Mouse (Mus musculus) forebrain, embryonic 11.5 days (tissue): ENCODE data around the gene Cant1. TPM values are rescaled to one million over a fixed set of nuclear protein-coding genes. Genes with fewer than 3 reads are reported as not detected.

Experiments used
- ATAC-seq: fragments of 200-750 bp; cut with Nextera tagmentation; replicated peaks from 2 replicates; pipeline ENCODE4 v1.8.0; 2017; ENCODE audit warnings: moderate TSS enrichment; ENCODE audit not compliant: low FRiP score
- DNase-seq: peaks from one replicate; pipeline ENCODE4 v3.0.0-alpha.2; 2017; ENCODE audit warnings: low spot score
- H3K27ac ChIP-seq: fragments of 300-500 bp; sonication (generic); 2 replicates; pipeline ENCODE4 v1.5.1; 2014; ENCODE audit warnings: low read depth, low read length
- H3K27me3 ChIP-seq: fragments of 300-500 bp; sonication (generic); 2 replicates; pipeline ENCODE4 v1.6.1; 2014; ENCODE audit warnings: mild to moderate bottlenecking, low read length, mixed read lengths; ENCODE audit not compliant: control insufficient read depth, insufficient read depth
- H3K36me3 ChIP-seq: fragments of 300-500 bp; sonication (generic); 2 replicates; pipeline ENCODE4 v1.6.1; 2014; ENCODE audit warnings: mild to moderate bottlenecking, low read length, moderate library complexity, mixed read lengths; ENCODE audit not compliant: control insufficient read depth, insufficient read depth
- H3K4me1 ChIP-seq: fragments of 300-500 bp; sonication (generic); replicated peaks from 2 replicates; pipeline ENCODE4 v1.6.1; 2014; ENCODE audit warnings: low read length, mixed read lengths; ENCODE audit not compliant: control insufficient read depth, insufficient read depth
- H3K4me2 ChIP-seq: fragments of 300-500 bp; sonication (generic); 2 replicates; pipeline ENCODE4 v1.6.1; 2014; ENCODE audit warnings: low read depth, mild to moderate bottlenecking, low read length, moderate library complexity, mixed read lengths; ENCODE audit not compliant: severe bottlenecking
- H3K4me3 ChIP-seq: fragments of 300-500 bp; sonication (generic); 2 replicates; pipeline ENCODE4 v1.5.1; 2014; ENCODE audit warnings: low read depth, low read length
- H3K9ac ChIP-seq: fragments of 300-500 bp; sonication (generic); 2 replicates; pipeline ENCODE4 v1.6.1; 2014; ENCODE audit warnings: low read length
- H3K9me3 ChIP-seq: fragments of 300-500 bp; sonication (generic); 2 replicates; pipeline ENCODE4 v1.6.1; 2016; ENCODE audit warnings: low read length, mixed read lengths; ENCODE audit not compliant: control insufficient read depth
- WGBS: fragments of 180-500 bp; shearing (Covaris S2); extraction: QIAGEN DNeasy Blood & Tissue Kit; methylation state at CpG from one replicate; pipeline ENCODE4 v1.1.7; 2014; 5-methylcytosine and 5-hydroxymethylcytosine counted together
- polyA plus RNA-seq: library from polyadenylated mRNA; unstranded; fragments of >200 nt; fragmentation: Nextera tagmentation; extraction: Ambion mirVana; gene quantifications from 2 replicates; pipeline ENCODE4 v1.2.1, GENCODE M21; 2014

The Cant1 gene
- polyA plus RNA-seq, 1 experiment from 2014 or later = 25.4 TPM

GRCm38 (mm10) chr11:118452955-118453354 is 34.1 kb upstream of the Cant1 start:
- Histone ChIP-seq H3K4me2 (no peak overlapping the region), H3K4me1 (no peaks in the 10 kb centered on the region), H3K27me3 (no peaks in the 10 kb centered on the region), H3K36me3 (no peaks in the 10 kb centered on the region), H3K4me3 (no peak overlapping the region), H3K9me3 (no peaks in the 10 kb centered on the region), H3K27ac (no peak overlapping the region), H3K9ac (no peak overlapping the region)
- DNase-seq (no peak), ATAC-seq (no peak)
- 56% methylated on average over 2 of the region's 2 CpGs for WGBS

- whole genome bisulfite sequencing = 87% methylated on average over 6 of the region's 6 CpGs
- H3K4me2 ChIP-seq = no peak overlapping the region
These were observed 32.3 kb upstream of the Cant1 start for GRCm38 (mm10) chr11:118451211-118451610.

GRCm38 (mm10) chr11:118448385-118448784 is 29.5 kb upstream of the Cant1 start:
- no peak overlapping the region for H3K9ac ChIP-seq
- no peaks in the 10 kb centered on the region for H3K9me3 ChIP-seq
- no peaks in the 10 kb centered on the region for H3K4me1 ChIP-seq
- no peak overlapping the region for H3K27ac ChIP-seq
- no peak overlapping the region for H3K4me2 ChIP-seq
- WGBS = 93% methylated on average over 8 of the region's 8 CpGs
- ATAC-seq = no peak
- no peaks in the 10 kb centered on the region; the same call in 1 of the 2 replicates for H3K27me3 ChIP-seq
- H3K4me3 ChIP-seq = no peak overlapping the region
- DNase-seq = no peak
- H3K36me3 ChIP-seq = no peaks in the 10 kb centered on the region

More at GRCm38 (mm10) chr11:118451211-118451610, 32.3 kb upstream of the Cant1 start:
- ATAC-seq (no peak), DNase-seq (no peak)
- H3K27ac ChIP-seq = no peak overlapping the region
- no peaks in the 10 kb centered on the region for H3K9me3 ChIP-seq
- H3K9ac ChIP-seq = no peak overlapping the region
- H3K36me3 ChIP-seq = no peaks in the 10 kb centered on the region
- H3K4me1 ChIP-seq = no peaks in the 10 kb centered on the region
- no peaks in the 10 kb centered on the region for H3K27me3 ChIP-seq
- no peak overlapping the region for H3K4me3 ChIP-seq

- Histone ChIP-seq H3K4me1 (no peaks in the 10 kb centered on the region), H3K4me2 (no peak overlapping the region), H3K36me3 (no peaks in the 10 kb centered on the region), H3K27me3 (no peaks in the 10 kb centered on the region; the same call in 1 of the 2 replicates), H3K27ac (no peak overlapping the region), H3K4me3 (no peak overlapping the region), H3K9ac (no peak overlapping the region), H3K9me3 (no peaks in the 10 kb centered on the region)
- ATAC-seq = no peak
- DNase-seq = no peak
- 77% methylated on average over 4 of the region's 4 CpGs for WGBS
These were observed 28.5 kb upstream of the Cant1 start for GRCm38 (mm10) chr11:118447346-118447745.

- no peaks in the 10 kb centered on the region for H3K36me3 ChIP-seq
- DNase-seq = peak; percentile 89
- H3K27ac ChIP-seq = no peak overlapping the region
- H3K27me3 ChIP-seq = no peaks in the 10 kb centered on the region; the same call in 1 of the 2 replicates
- no peaks in the 10 kb centered on the region for H3K9me3 ChIP-seq
- 16% methylated on average over 3 of the region's 3 CpGs for WGBS
- no peak overlapping the region for H3K4me2 ChIP-seq
- H3K9ac ChIP-seq = no peak overlapping the region
- H3K4me1 ChIP-seq = no peaks in the 10 kb centered on the region
- H3K4me3 ChIP-seq = no peak overlapping the region
- ATAC-seq = peak; percentile 71
These were observed 27.0 kb upstream of the Cant1 start for GRCm38 (mm10) chr11:118445843-118446242.

- DNase-seq (peak; percentile 87), ATAC-seq (no peak)
- H3K9ac ChIP-seq = no peak overlapping the region
- WGBS = 29% methylated on average over 11 of the region's 11 CpGs
- H3K9me3 ChIP-seq = no peaks in the 10 kb centered on the region
- no peak overlapping the region for H3K4me3 ChIP-seq
- H3K27ac ChIP-seq = no peak overlapping the region
- no peaks in the 10 kb centered on the region for H3K36me3 ChIP-seq
- no peak overlapping the region for H3K4me2 ChIP-seq
- H3K27me3 ChIP-seq = no peaks in the 10 kb centered on the region; the same call in 1 of the 2 replicates
- H3K4me1 ChIP-seq = peaks cover 11% of the 10 kb centered on the region
These were observed 24.5 kb upstream of the Cant1 start for GRCm38 (mm10) chr11:118443201-118443970.

- H3K27me3 ChIP-seq = no peaks in the 10 kb centered on the region; the same call in 1 of the 2 replicates
These were observed 23.8 kb upstream of the Cant1 start for GRCm38 (mm10) chr11:118442691-118443090.

GRCm38 (mm10) chr11:118438665-118439414 is 20.0 kb upstream of the Cant1 start:
- Histone ChIP-seq H3K36me3 (no peaks in the 10 kb centered on the region), H3K4me1 (peaks cover 20% of the 10 kb centered on the region), H3K9ac (peak overlapping the region; percentile 41), H3K27ac (peak overlapping the region; percentile 77), H3K4me3 (no peak overlapping the region), H3K4me2 (0 out of 2 replicates have a peak overlapping the region, but pooled peaks have one; percentile 1), H3K9me3 (no peaks in the 10 kb centered on the region), H3K27me3 (no peaks in the 10 kb centered on the region)
- DNase-seq (peak; percentile 65), ATAC-seq (peak; percentile 71)
- WGBS = 19% methylated on average over 11 of the region's 11 CpGs

More at GRCm38 (mm10) chr11:118442691-118443090, 23.8 kb upstream of the Cant1 start:
- Histone ChIP-seq H3K27ac (no peak overlapping the region), H3K36me3 (no peaks in the 10 kb centered on the region), H3K9ac (no peak overlapping the region), H3K4me3 (no peak overlapping the region), H3K9me3 (no peaks in the 10 kb centered on the region), H3K4me1 (peaks cover 11% of the 10 kb centered on the region), H3K4me2 (no peak overlapping the region)
- no peak for DNase-seq
- WGBS = 82% methylated on average over 13 of the region's 13 CpGs
- ATAC-seq = no peak
